Mouse (Mus musculus): ENCODE data around the gene Psat1. TPM values are rescaled to one million over a fixed set of nuclear protein-coding genes. Genes with fewer than 3 reads are reported as not detected.

The Psat1 gene
- polyA plus RNA-seq, 2 experiments: 82.3 to 148 TPM

DNA sequence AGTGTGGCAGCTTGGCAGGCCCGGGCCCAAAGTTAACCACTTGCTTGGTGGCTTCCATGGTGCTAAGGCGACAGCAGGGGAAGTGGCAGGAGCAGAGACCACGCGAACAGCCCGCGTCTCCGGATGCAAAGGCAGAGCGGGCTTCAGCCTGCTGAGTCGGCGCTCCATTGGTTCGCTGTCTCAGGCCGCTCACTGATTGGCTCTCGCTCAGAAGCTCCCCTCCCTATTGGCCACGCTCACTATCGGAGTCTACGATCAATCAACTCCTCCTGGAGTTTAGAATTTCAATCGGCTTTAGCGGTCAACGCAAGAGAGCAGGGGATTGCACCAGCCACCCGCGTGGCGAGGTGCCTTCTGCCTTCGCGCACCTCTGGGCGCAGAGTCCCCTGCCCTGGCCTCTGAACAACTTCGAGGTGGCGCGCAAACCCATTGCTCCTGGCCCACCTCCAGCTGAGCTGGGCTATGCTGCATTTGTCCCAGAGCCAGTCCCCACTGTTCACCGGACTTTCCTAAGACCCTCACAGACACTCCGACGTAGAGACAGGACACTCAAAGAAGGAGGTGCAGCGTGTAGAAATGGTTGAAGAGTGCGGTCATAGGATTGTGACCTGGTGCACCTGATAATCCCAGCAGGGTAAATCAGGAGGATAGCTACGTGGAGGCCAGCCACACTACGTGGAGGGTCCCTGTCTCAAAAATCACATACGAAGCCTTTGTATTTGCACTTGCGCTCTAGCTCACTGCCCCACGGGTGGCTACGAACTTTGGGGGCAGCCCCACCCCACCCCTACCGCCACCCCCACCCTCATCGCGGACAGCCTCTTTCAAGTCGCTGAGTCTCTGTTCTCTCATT lies 22.0 kb downstream of the Psat1 start:
- no peak; the same call in 1 of the 2 replicates for TF ChIP-seq EP300 (IDR thresholded peaks at IDR 0.05; ENCODE audit: low read depth)
- Histone ChIP-seq H3K9me3 (ENCODE audit: control insufficient read depth, low read length) (no peaks in the 10 kb centered on the region), H3K4me1 (replicated peaks; ENCODE audit: control insufficient read depth in 2 of 2, insufficient read depth in 2 of 2, low read length in 1 of 2) (peaks cover 6 to 12% of the 10 kb centered on the region in 2 experiments; a peak in 3 of 4 replicates), H3K9ac (replicated peaks) (peak overlapping the region; percentile 80), H3K36me3 (replicated peaks; ENCODE audit: control insufficient read depth, insufficient read depth, low read depth) (peaks cover 4% of the 10 kb centered on the region; the same call in 1 of the 2 replicates), H3K4me3 (ENCODE audit: insufficient read depth in 1 of 2, low read depth in 2 of 2, low read length in 2 of 2) (peak overlapping the region; percentile 80 to 90), H3K4me2 (ENCODE audit: low read depth) (peak overlapping the region; percentile 93), H3K27me3 (ENCODE audit: control insufficient read depth, insufficient read depth, low read length) (no peaks in the 10 kb centered on the region), H3K27ac (peak overlapping the region; percentile 74)
- ATAC-seq (ENCODE audit: insufficient read depth): peak; percentile 96
- 4% methylated on average over 43 of the region's 43 CpGs for WGBS (ENCODE audit: insufficient replicate concordance)
- DNase-seq (ENCODE audit: low read depth in 3 of 3, low spot score in 3 of 3): peak; percentile 85 to 87 (median 85)

DNA sequence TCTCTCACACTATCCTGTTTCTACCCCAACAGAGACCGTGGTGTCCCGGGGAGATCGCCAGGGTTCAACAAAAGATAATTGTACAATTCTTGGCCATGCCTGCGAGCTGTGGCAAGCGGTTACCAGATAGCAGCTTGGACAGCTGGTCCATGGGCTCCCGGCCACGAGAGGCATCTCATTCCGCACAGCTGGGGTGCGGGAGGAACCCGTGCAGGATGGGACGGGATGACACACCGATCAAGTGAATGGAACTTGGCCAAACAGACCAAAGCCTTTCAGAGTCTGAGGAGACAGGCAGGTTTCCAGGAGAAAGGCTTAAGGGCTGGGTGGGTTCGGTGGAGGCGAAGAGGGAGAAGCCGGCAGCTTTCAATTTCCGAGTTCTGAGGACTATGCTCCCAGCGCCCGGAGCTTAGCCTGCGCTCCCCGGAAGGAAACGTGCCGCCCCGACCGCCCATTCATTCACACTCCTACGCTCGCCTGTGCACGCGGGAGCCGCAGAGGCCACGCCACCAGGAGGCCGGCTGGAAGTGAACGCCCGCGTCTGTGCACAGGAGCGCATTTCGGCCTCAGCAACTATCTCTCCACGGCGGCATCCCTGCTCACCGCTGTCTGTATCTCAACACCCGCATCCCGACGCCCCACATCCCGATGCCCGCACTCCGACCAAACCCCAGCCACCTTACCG lies 22.8 kb downstream of the Psat1 start:
- peak in 1 of 3 experiments; percentile 46 for DNase-seq (ENCODE audit: low read depth in 3 of 3, low spot score in 3 of 3)
- peak; percentile 75 for ATAC-seq (ENCODE audit: insufficient read depth)
- TF ChIP-seq CTCF (IDR thresholded peaks at IDR 0.05; ENCODE audit: low read depth) (peak; percentile 42), EP300 (IDR thresholded peaks at IDR 0.05; ENCODE audit: low read depth) (no peak)
- Histone ChIP-seq H3K9ac (replicated peaks) (peak overlapping the region; percentile 80), H3K4me1 (replicated peaks; ENCODE audit: control insufficient read depth in 2 of 2, insufficient read depth in 2 of 2, low read length in 1 of 2) (peaks cover 6 to 12% of the 10 kb centered on the region in 2 experiments; a peak in 3 of 4 replicates), H3K27me3 (ENCODE audit: control insufficient read depth, insufficient read depth, low read length) (no peaks in the 10 kb centered on the region), H3K36me3 (replicated peaks; ENCODE audit: control insufficient read depth, insufficient read depth, low read depth) (peaks cover 9% of the 10 kb centered on the region), H3K4me3 (ENCODE audit: insufficient read depth in 1 of 2, low read depth in 2 of 2, low read length in 2 of 2) (peak overlapping the region; percentile 80 to 90), H3K9me3 (ENCODE audit: control insufficient read depth, low read length) (no peaks in the 10 kb centered on the region), H3K4me2 (ENCODE audit: low read depth) (peak overlapping the region; percentile 93), H3K27ac (peak overlapping the region; percentile 62)
- WGBS (ENCODE audit: insufficient replicate concordance): under 1% methylated on average over 46 of the region's 46 CpGs

DNA sequence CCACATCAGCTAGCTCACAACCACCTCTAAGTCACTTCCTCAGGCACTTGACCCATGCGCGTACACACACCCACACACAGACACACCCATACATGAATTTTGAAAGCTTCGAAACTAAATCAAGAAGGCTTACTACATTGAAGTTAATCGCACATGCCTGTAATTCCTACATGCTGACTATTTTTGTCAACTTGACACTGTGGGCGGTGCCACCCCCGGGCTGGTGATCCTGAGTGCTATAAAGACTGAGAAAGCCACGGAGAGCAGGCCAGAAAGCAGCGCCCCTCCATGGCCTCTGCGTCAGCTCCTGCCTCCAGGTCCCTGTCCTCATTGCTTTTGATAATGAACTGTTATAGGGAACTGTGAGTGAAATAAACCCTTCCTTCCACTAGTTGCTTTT lies 23.7 kb downstream of the Psat1 start:
- ATAC-seq (ENCODE audit: insufficient read depth) (no peak), DNase-seq (ENCODE audit: low read depth in 3 of 3, low spot score in 3 of 3) (peak in 1 of 3 experiments; percentile 36)
- H3K27ac ChIP-seq: peak overlapping the region; percentile 17
- TF ChIP-seq CTCF (IDR thresholded peaks at IDR 0.05; ENCODE audit: low read depth) (peak; percentile 40; the same call in 1 of the 2 replicates), EP300 (IDR thresholded peaks at IDR 0.05; ENCODE audit: low read depth) (no peak)
- peak overlapping the region; percentile 93 for H3K4me2 ChIP-seq (ENCODE audit: low read depth)
- H3K9me3 ChIP-seq (ENCODE audit: control insufficient read depth, low read length): no peaks in the 10 kb centered on the region
- H3K4me1 ChIP-seq (replicated peaks; ENCODE audit: control insufficient read depth in 2 of 2, insufficient read depth in 2 of 2, low read length in 1 of 2): peaks cover 6 to 12% of the 10 kb centered on the region in 2 experiments; a peak in 3 of 4 replicates
- WGBS (ENCODE audit: insufficient replicate concordance): 3% methylated on average over 9 of the region's 9 CpGs
- H3K4me3 ChIP-seq (ENCODE audit: insufficient read depth in 1 of 2, low read depth in 2 of 2, low read length in 2 of 2): peak overlapping the region; percentile 80 to 90
- peak overlapping the region; percentile 80 for H3K9ac ChIP-seq (replicated peaks)
- H3K36me3 ChIP-seq (replicated peaks; ENCODE audit: control insufficient read depth, insufficient read depth, low read depth): peaks cover 14% of the 10 kb centered on the region
- H3K27me3 ChIP-seq (ENCODE audit: control insufficient read depth, insufficient read depth, low read length): no peaks in the 10 kb centered on the region

DNA sequence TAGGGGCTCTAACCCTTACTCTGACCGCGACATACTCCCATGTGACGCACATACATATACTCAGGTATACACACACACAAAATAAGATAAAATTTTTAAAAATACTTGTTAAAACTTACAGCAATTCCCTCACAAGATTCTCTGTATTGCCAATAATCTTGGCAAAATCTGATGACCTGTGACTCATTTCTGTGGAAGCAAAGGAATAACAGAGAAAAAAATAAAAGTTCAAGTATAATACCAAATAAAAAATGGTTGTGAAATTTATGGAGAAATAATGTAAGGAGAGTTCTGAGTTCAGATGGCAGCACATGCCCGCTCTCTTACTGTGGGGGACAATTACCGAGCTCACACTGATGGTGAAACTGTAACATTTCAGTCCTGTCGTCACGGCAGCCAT lies 27.8 kb downstream of the Psat1 start:
- Histone ChIP-seq H3K27me3 (ENCODE audit: control insufficient read depth, insufficient read depth, low read length) (no peaks in the 10 kb centered on the region), H3K4me2 (ENCODE audit: low read depth) (no peak overlapping the region), H3K36me3 (replicated peaks; ENCODE audit: control insufficient read depth, insufficient read depth, low read depth) (peaks cover 43% of the 10 kb centered on the region), H3K4me3 (ENCODE audit: insufficient read depth in 1 of 2, low read depth in 2 of 2, low read length in 2 of 2) (no peak overlapping the region), H3K9ac (replicated peaks) (no peak overlapping the region), H3K4me1 (replicated peaks; ENCODE audit: control insufficient read depth in 2 of 2, insufficient read depth in 2 of 2, low read length in 1 of 2) (peaks cover 0 to 6% of the 10 kb centered on the region in 2 experiments; a peak in 1 of 4 replicates), H3K27ac (no peak overlapping the region), H3K9me3 (ENCODE audit: control insufficient read depth, low read length) (no peaks in the 10 kb centered on the region)
- DNase-seq (ENCODE audit: low read depth in 3 of 3, low spot score in 3 of 3): no peak
- ATAC-seq (ENCODE audit: insufficient read depth): no peak
- 87% methylated on average over 7 of the region's 7 CpGs for WGBS (ENCODE audit: insufficient replicate concordance)
- no peak for TF ChIP-seq CTCF (IDR thresholded peaks at IDR 0.05; ENCODE audit: low read depth)
- TF ChIP-seq EP300 (IDR thresholded peaks at IDR 0.05; ENCODE audit: low read depth): no peak

DNA sequence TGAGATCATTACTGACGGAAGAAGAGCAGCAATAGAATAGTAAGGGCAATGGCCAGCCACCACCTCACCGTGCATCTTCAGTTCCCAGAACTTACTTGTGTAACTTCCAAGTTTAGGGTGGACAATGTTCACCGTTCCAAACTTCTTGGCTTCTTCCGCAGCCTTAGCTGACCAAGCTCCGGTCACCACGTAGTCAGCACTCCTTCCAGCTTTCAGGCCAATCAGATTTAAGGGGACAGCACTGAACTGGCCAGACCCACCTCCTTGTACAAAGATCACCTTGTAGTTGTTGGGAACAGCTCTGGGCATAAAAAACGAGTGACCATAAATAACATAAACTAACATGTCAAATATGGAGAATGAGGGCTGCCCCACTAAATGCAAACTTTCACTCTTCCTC lies 29.0 kb downstream of the Psat1 start:
- Histone ChIP-seq H3K4me2 (ENCODE audit: low read depth) (no peak overlapping the region), H3K36me3 (replicated peaks; ENCODE audit: control insufficient read depth, insufficient read depth, low read depth) (peaks cover 55% of the 10 kb centered on the region), H3K9ac (replicated peaks) (no peak overlapping the region), H3K4me3 (ENCODE audit: insufficient read depth in 1 of 2, low read depth in 2 of 2, low read length in 2 of 2) (no peak overlapping the region), H3K27me3 (ENCODE audit: control insufficient read depth, insufficient read depth, low read length) (no peaks in the 10 kb centered on the region), H3K9me3 (ENCODE audit: control insufficient read depth, low read length) (no peaks in the 10 kb centered on the region), H3K27ac (no peak overlapping the region), H3K4me1 (replicated peaks; ENCODE audit: control insufficient read depth in 2 of 2, insufficient read depth in 2 of 2, low read length in 1 of 2) (peaks cover 0 to 2% of the 10 kb centered on the region in 2 experiments; a peak in 1 of 4 replicates)
- 86% methylated on average over 7 of the region's 7 CpGs for WGBS (ENCODE audit: insufficient replicate concordance)
- TF ChIP-seq CTCF (IDR thresholded peaks at IDR 0.05; ENCODE audit: low read depth) (no peak), EP300 (IDR thresholded peaks at IDR 0.05; ENCODE audit: low read depth) (no peak)
- ATAC-seq (ENCODE audit: insufficient read depth): no peak
- no peak for DNase-seq (ENCODE audit: low read depth in 3 of 3, low spot score in 3 of 3)

All from liver, embryonic 14.5 days (tissue).